Mouse (Mus musculus): Measurements from ENCODE around the gene Galnt12.

GRCm38 (mm10) chr4:47132413-47132812 is 40.7 kb downstream of the Galnt12 start:
- TF ChIP-seq CTCF (IDR thresholded peaks at IDR 0.05; ENCODE audit: extremely low read depth, insufficient read depth, low read length) (no peak), POLR2A (IDR thresholded peaks at IDR 0.05; ENCODE audit: extremely low read depth, insufficient read depth, low read length) (no peak)

All from cortical plate, adult 2 months (tissue).